Comparison of ENCODE assay signal across 20 mouse cellular contexts in genomic region chr16:24531681-24532080, GRCm38 (mm10).
DNase-seq lines count a peak whose midpoint lies in the region; ATAC-seq lines count a peak whose summit lies in the region.
"Had no signal": no experiment of that assay in that cellular context is flagged by ENCODE, and none has a peak within 500 bp of the region (broad histone marks: within the 10 kb centered on the region; RNA-seq: fewer than 3 reads in every experiment).

No protein-coding gene starts in this region.

- intact Hi-C loops in heart, postnatal 36 days (cut with DNase I), result no loop called here

- no peak for ATAC-seq in megakaryocyte progenitor cell, adult 5-6 weeks (replicated peaks; ENCODE audit: poor library complexity)
- ATAC-seq: activated CD4-positive, CD25-positive, alpha-beta regulatory T cell, adult 4 months; CD4-positive, CD25-positive, alpha-beta regulatory T cell, adult 4 months; forebrain, embryonic 13.5 days; forebrain, embryonic 16.5 days; hindbrain, embryonic 16.5 days; intestine, embryonic 15.5 days had no signal

- DNase-seq in cerebellum, adult 9-11 months, result peak; percentile 35
- no peak for DNase-seq in cerebellum, adult 11 months
- DNase-seq in heart, postnatal 4 days, result peak; percentile 30
- DNase-seq in heart, postnatal 36 days, result no peak
- DNase-seq in 3T3-L1 (ENCODE audit: low read depth, low spot score) (peak; percentile 62), adipocyte (ENCODE audit: low spot score) (peak; percentile 75)
- DNase-seq: adrenal gland, postnatal 10 days; adrenal gland, postnatal 36 days; gastrocnemius, postnatal 10 days; gastrocnemius, postnatal 36 days; heart, adult 2 months; heart, postnatal 14 days; kidney, adult 11 months had no signal

Comparison
In these comparisons a context has a peak if more than half of its experiments do, and no peak if none do; other contexts are left out.
1. DNase-seq: peak in cerebellum, adult 9-11 months (single experiment), heart, postnatal 4 days (single experiment), 3T3-L1 (single experiment) and adipocyte (single experiment); none in cerebellum, adult 11 months (single experiment) and heart, postnatal 36 days (0 of 2).